Mouse (Mus musculus) frontal cortex, postnatal 10 days (tissue): Measurements from ENCODE around the gene Harbi1.

Source experiments
- DNase-seq, 2 experiments: peaks; one replicate each; pipeline ENCODE4 v3.0.0; 2022; ENCODE audit warnings: low spot score in 2 of 2, mixed read lengths in 1 of 2

Gene Harbi1

GRCm38 (mm10) chr2:91710272-91711234 lies at the start of gene Harbi1, which contains the start of gene Atg13:
Gene Harbi1, plus strand, starts transcription at chr2:91710852.
Gene Atg13, minus strand, starts transcription at chr2:91710576.
- peak; percentile 82 to 90 for DNase-seq

GRCm38 (mm10) chr2:91660981-91661380 lies 49.7 kb upstream of the Harbi1 start:
- no peak for DNase-seq

GRCm38 (mm10) chr2:91664780-91665179 lies 45.9 kb upstream of the Harbi1 start:
- DNase-seq: no peak

GRCm38 (mm10) chr2:91666386-91666910 lies 44.2 kb upstream of the Harbi1 start:
- DNase-seq: no peak

GRCm38 (mm10) chr2:91667747-91668146 lies 42.9 kb upstream of the Harbi1 start:
- DNase-seq: no peak

- DNase-seq: no peak
Measured at GRCm38 (mm10) chr2:91669326-91669725, 41.3 kb upstream of the Harbi1 start.

- DNase-seq: no peak
Measured at GRCm38 (mm10) chr2:91670038-91670437, 40.6 kb upstream of the Harbi1 start.

GRCm38 (mm10) chr2:91673587-91673986 lies 37.1 kb upstream of the Harbi1 start:
- DNase-seq: no peak

GRCm38 (mm10) chr2:91674895-91675294 lies 35.8 kb upstream of the Harbi1 start:
- DNase-seq: no peak

- DNase-seq: no peak
Measured at GRCm38 (mm10) chr2:91676420-91676819, 34.2 kb upstream of the Harbi1 start.

GRCm38 (mm10) chr2:91676961-91677360 lies 33.7 kb upstream of the Harbi1 start:
- no peak for DNase-seq

- DNase-seq: peak in 1 of 2 experiments; percentile 53
Measured at GRCm38 (mm10) chr2:91682850-91683249, 27.8 kb upstream of the Harbi1 start.

- DNase-seq: no peak
Measured at GRCm38 (mm10) chr2:91683919-91684318, 26.7 kb upstream of the Harbi1 start.

GRCm38 (mm10) chr2:91689452-91689851 lies 21.2 kb upstream of the Harbi1 start:
- peak in 1 of 2 experiments; percentile 26 for DNase-seq

- DNase-seq: no peak
Measured at GRCm38 (mm10) chr2:91695436-91696224, 15.0 kb upstream of the Harbi1 start.

- no peak for DNase-seq
Measured at GRCm38 (mm10) chr2:91696225-91696590, 14.4 kb upstream of the Harbi1 start.

GRCm38 (mm10) chr2:91699225-91699624 lies 11.4 kb upstream of the Harbi1 start:
- DNase-seq: no peak

- no peak for DNase-seq
Measured at GRCm38 (mm10) chr2:91701366-91701765, 9.3 kb upstream of the Harbi1 start.

GRCm38 (mm10) chr2:91705736-91706135 lies 4.9 kb upstream of the Harbi1 start:
- no peak for DNase-seq

GRCm38 (mm10) chr2:91706456-91706855 lies 4.2 kb upstream of the Harbi1 start:
- DNase-seq: no peak

- DNase-seq: no peak
Measured at GRCm38 (mm10) chr2:91708361-91708760, 2.3 kb upstream of the Harbi1 start.

- DNase-seq: no peak
Measured at GRCm38 (mm10) chr2:91711256-91711925, 739 bp downstream of the Harbi1 start.
